Mouse (Mus musculus) intestine, postnatal 0 days (tissue): ENCODE results near the gene Tsr1. TPM values are rescaled to one million over a fixed set of nuclear protein-coding genes. Genes with fewer than 3 reads are reported as not detected.

Experiments used
- ATAC-seq: fragments of 200-750 bp; cut with Nextera tagmentation; 2 replicates; pipeline ENCODE4 v1.8.0; 2017; ENCODE audit warnings: mild to moderate bottlenecking, moderate TSS enrichment, moderate library complexity
- H3K27ac ChIP-seq: fragments of 300-500 bp; sonication (generic); 2 replicates; pipeline ENCODE4 v1.5.1; 2014; ENCODE audit warnings: mild to moderate bottlenecking, low read depth, low read length, moderate library complexity
- H3K27me3 ChIP-seq: fragments of 300-500 bp; sonication (generic); replicated peaks from 2 replicates; pipeline ENCODE4 v1.6.1; 2014; ENCODE audit warnings: low read length, mixed read lengths; ENCODE audit not compliant: control insufficient read depth, insufficient read depth
- H3K36me3 ChIP-seq: fragments of 300-500 bp; sonication (generic); 2 replicates; pipeline ENCODE4 v1.6.1; 2014; ENCODE audit warnings: mild to moderate bottlenecking, moderate library complexity; ENCODE audit not compliant: control insufficient read depth, insufficient read depth
- H3K4me1 ChIP-seq: fragments of 300-500 bp; sonication (generic); replicated peaks from 2 replicates; pipeline ENCODE4 v1.6.1; 2014; ENCODE audit warnings: antibody characterized with exemption, low read length, mixed read lengths; ENCODE audit not compliant: control insufficient read depth, insufficient read depth
- H3K4me2 ChIP-seq: fragments of 300-500 bp; sonication (generic); replicated peaks from 2 replicates; pipeline ENCODE4 v1.6.1; 2014; ENCODE audit warnings: low read depth, mild to moderate bottlenecking, moderate library complexity
- H3K4me3 ChIP-seq: fragments of 300-500 bp; sonication (generic); 2 replicates; pipeline ENCODE4 v1.5.1; 2014; ENCODE audit warnings: low read depth, low read length
- H3K9ac ChIP-seq: fragments of 300-500 bp; sonication (generic); 2 replicates; pipeline ENCODE4 v1.6.1; 2014; ENCODE audit warnings: mild to moderate bottlenecking, low read depth, low read length
- H3K9me3 ChIP-seq: fragments of 300-500 bp; sonication (generic); 2 replicates; pipeline ENCODE4 v1.6.1; 2016; ENCODE audit warnings: mixed run types; ENCODE audit not compliant: control insufficient read depth
- CTCF ChIP-seq: sonication (generic); IDR thresholded peaks from 2 replicates; pipeline ENCODE4 v1.5.1; 2016; ENCODE audit warnings: low read depth, mild to moderate bottlenecking, control low read depth, antibody characterized with exemption, moderate library complexity
- WGBS: fragments of 180-500 bp; shearing (Covaris S2); extraction: QIAGEN DNeasy Blood & Tissue Kit; methylation state at CpG from one replicate; pipeline ENCODE4 v1.1.7; 2014; 5-methylcytosine and 5-hydroxymethylcytosine counted together
- polyA plus RNA-seq: library from polyadenylated mRNA; unstranded; fragments of >200 nt; fragmentation: Nextera tagmentation; extraction: Ambion mirVana; gene quantifications from 2 replicates; pipeline ENCODE4 v1.2.1, GENCODE M21; 2015

Gene Tsr1
- polyA plus RNA-seq, 1 experiment from 2014 or later, result 16.8 TPM

- H3K9me3 ChIP-seq, result no peaks in the 10 kb centered on the region
- TF ChIP-seq CTCF, result peak; percentile 22; the same call in 1 of the 2 replicates
- peak within 1 kb of the TSS; percentile 91 for H3K9ac ChIP-seq
- peak within 1 kb of the TSS; percentile 98 for H3K27ac ChIP-seq
- H3K27me3 ChIP-seq, result no peaks in the 10 kb centered on the region
- H3K4me1 ChIP-seq, result no peaks in the 10 kb centered on the region; the same call in 1 of the 2 replicates
- peak within 1 kb of the TSS; percentile 72 for H3K4me2 ChIP-seq
- peak within 1 kb of the TSS; percentile 93 for H3K4me3 ChIP-seq
- under 1% methylated on average over 83 of the region's 88 CpGs for WGBS
- peaks cover 16% of the 10 kb centered on the region for H3K36me3 ChIP-seq
- ATAC-seq, result peak; percentile 91
These were observed 27.9 kb downstream of the Tsr1 start, which contains the start of the genes Smg6 and Srr for GRCm38 (mm10) chr11:74925577-74926387. Gene Smg6, plus strand, starts transcription at chr11:74925823. Gene Srr, minus strand, starts transcription at chr11:74925948.

DNA sequence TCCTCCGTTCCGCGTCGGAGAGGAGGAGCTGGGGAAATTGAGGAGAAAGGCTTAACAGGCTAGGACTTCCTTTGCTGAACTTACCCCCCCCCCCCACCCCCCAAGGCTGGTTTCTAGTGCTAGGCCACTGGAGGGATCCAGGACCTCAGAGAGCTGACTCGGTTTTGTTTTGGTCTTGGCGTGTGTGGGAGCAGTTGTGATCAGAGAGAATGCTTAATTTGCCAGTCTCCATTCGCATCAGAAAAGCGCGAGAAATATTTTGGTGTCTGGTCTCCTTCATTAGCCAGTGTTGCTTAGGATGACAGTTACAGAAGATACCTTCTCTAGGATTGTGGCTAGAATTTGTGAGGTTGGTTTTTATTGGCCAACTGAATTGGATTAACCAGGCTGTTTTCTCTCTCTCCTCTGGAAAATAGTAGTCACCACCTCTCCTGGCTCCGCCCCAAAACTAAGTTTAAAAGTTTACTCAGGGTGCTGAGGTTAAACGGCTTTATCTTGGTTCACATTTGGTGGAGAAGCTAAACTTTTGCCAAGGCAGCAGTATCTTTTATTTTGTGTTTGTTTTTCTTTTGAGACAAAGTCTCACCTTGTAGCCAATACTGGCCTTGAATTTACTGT, 28.6 kb downstream of the Tsr1 start:
- no peak for TF ChIP-seq CTCF
- H3K27me3 ChIP-seq, result no peaks in the 10 kb centered on the region
- H3K4me3 ChIP-seq, result peak overlapping the region; percentile 93
- peaks cover 16% of the 10 kb centered on the region for H3K36me3 ChIP-seq
- ATAC-seq, result no peak; the same call in 1 of the 2 replicates
- H3K4me2 ChIP-seq, result peak overlapping the region; percentile 72
- H3K9me3 ChIP-seq, result no peaks in the 10 kb centered on the region
- peak overlapping the region; percentile 91 for H3K9ac ChIP-seq
- WGBS, result 3% methylated on average over 11 of the region's 11 CpGs
- H3K4me1 ChIP-seq, result no peaks in the 10 kb centered on the region; the same call in 1 of the 2 replicates
- peak overlapping the region; percentile 98 for H3K27ac ChIP-seq

- H3K27ac ChIP-seq, result no peak overlapping the region
- 91% methylated on average over 2 of the region's 2 CpGs for WGBS
- ATAC-seq, result no peak
These were observed 29.4 kb downstream of the Tsr1 start for GRCm38 (mm10) chr11:74927236-74927725.

GRCm38 (mm10) chr11:74929111-74929510, 31.2 kb downstream of the Tsr1 start:
- TF ChIP-seq CTCF, result no peak
- Histone ChIP-seq H3K27me3 (no peaks in the 10 kb centered on the region), H3K36me3 (peaks cover 27% of the 10 kb centered on the region), H3K9me3 (no peaks in the 10 kb centered on the region), H3K27ac (no peak overlapping the region), H3K4me2 (no peak overlapping the region), H3K9ac (no peak overlapping the region), H3K4me3 (no peak overlapping the region), H3K4me1 (no peaks in the 10 kb centered on the region; the same call in 1 of the 2 replicates)
- WGBS, result 69% methylated on average over 4 of the region's 4 CpGs
- ATAC-seq, result no peak

More at GRCm38 (mm10) chr11:74927236-74927725, 29.4 kb downstream of the Tsr1 start:
- no peak for TF ChIP-seq CTCF
- Histone ChIP-seq H3K27me3 (no peaks in the 10 kb centered on the region), H3K4me2 (peak overlapping the region; percentile 72; the same call in 1 of the 2 replicates), H3K4me3 (no peak overlapping the region), H3K9me3 (no peaks in the 10 kb centered on the region), H3K4me1 (no peaks in the 10 kb centered on the region; the same call in 1 of the 2 replicates), H3K9ac (no peak overlapping the region), H3K36me3 (peaks cover 16% of the 10 kb centered on the region)

GRCm38 (mm10) chr11:74930391-74930790, 32.5 kb downstream of the Tsr1 start:
- peaks cover 38% of the 10 kb centered on the region for H3K36me3 ChIP-seq

GRCm38 (mm10) chr11:74946348-74946747, 48.5 kb downstream of the Tsr1 start:
- no peak overlapping the region for H3K9ac ChIP-seq
- H3K36me3 ChIP-seq, result peaks cover 29% of the 10 kb centered on the region
- ATAC-seq, result peak; percentile 33; the same call in 1 of the 2 replicates
- H3K4me1 ChIP-seq, result no peaks in the 10 kb centered on the region
- H3K27ac ChIP-seq, result no peak overlapping the region
- 79% methylated on average over 3 of the region's 3 CpGs for WGBS
- no peak overlapping the region for H3K4me3 ChIP-seq
- H3K9me3 ChIP-seq, result no peaks in the 10 kb centered on the region
- H3K4me2 ChIP-seq, result no peak overlapping the region
- TF ChIP-seq CTCF, result peak; percentile 75
- H3K27me3 ChIP-seq, result no peaks in the 10 kb centered on the region

More at GRCm38 (mm10) chr11:74930391-74930790, 32.5 kb downstream of the Tsr1 start:
- Histone ChIP-seq H3K9ac (no peak overlapping the region), H3K27me3 (no peaks in the 10 kb centered on the region), H3K4me1 (no peaks in the 10 kb centered on the region; the same call in 1 of the 2 replicates), H3K4me3 (no peak overlapping the region), H3K27ac (no peak overlapping the region), H3K9me3 (no peaks in the 10 kb centered on the region), H3K4me2 (no peak overlapping the region)
- WGBS, result 91% methylated on average over 7 of the region's 7 CpGs
- no peak for TF ChIP-seq CTCF
- ATAC-seq, result no peak
